Mouse (Mus musculus) gastrocnemius, postnatal 14 days (tissue): ENCODE results near the gene Has3. TPM values are rescaled to one million over a fixed set of nuclear protein-coding genes. Genes with fewer than 3 reads are reported as not detected.
"Not testable (repeated sequence)": the region's sequence is repeated elsewhere in the genome, so short reads cannot be mapped to it uniquely, and the experiment has no call there.

ENCODE experiments used
- DNase-seq: peaks from one replicate; pipeline ENCODE4 v3.0.0; 2021; ENCODE audit warnings: mixed read lengths
- intact Hi-C: fragments of 180-260 bp; cut with DNase I; formaldehyde crosslinking; loops from one replicate; pipeline ENCODE4 v1.15.1; 2025; ENCODE audit warnings: low total_unique reads
- total RNA-seq, 2 experiments: library from RNA; stranded (reverse); gene quantifications; 2 replicates each; pipeline ENCODE4 v1.2.3; 2021

The Has3 gene
- total RNA-seq, 2 experiments from 2014 or later: 1.3 to 2.3 TPM

DNA sequence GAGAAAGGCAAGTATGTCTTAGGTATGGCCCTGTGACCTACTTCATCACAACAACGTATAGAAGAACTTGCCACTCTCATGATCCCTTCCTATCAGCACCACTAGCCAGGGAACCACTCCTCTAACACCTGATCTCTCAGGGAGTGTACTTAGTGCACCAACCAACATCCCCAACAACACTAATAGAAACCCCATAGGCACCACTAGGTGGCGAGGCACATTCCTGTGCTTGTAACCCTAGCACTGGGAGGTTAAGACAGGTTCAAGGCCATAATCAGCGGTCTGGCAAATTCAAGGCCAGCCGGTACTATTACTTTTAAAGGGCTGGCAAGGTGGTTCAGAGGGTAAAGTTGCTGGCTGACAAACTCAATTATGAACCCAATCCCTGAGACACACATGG lies 57.2 kb downstream of the Has3 start:
- DNase-seq: no peak
- intact Hi-C loops: loop anchor here (5.0 kb wide), 1 partner anchor 75 kb away; no protein-coding TSS in a partner anchor

DNA sequence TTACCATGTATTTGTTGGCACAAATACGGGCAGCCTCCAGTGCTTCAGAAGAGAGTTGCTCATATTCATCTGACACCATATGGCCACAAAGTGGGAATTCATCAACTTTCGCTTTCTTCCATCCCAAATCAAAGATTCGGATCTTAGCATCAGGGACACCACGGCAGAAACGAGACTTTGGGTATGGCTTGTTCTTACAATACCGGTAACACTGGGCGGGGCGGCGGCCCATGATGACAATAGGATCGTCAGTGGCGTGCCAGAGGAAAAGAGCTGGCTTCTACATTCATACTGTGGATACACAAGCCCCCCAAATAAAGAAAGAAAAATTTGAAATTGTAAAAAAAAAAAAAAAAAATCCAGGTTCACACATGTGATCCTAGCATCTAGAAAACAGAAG lies 58.1 kb downstream of the Has3 start:
- intact Hi-C loops: loop anchor here (5.0 kb wide), 1 partner anchor 74 kb away; no protein-coding TSS in a partner anchor
- not testable (repeated sequence) for DNase-seq

DNA sequence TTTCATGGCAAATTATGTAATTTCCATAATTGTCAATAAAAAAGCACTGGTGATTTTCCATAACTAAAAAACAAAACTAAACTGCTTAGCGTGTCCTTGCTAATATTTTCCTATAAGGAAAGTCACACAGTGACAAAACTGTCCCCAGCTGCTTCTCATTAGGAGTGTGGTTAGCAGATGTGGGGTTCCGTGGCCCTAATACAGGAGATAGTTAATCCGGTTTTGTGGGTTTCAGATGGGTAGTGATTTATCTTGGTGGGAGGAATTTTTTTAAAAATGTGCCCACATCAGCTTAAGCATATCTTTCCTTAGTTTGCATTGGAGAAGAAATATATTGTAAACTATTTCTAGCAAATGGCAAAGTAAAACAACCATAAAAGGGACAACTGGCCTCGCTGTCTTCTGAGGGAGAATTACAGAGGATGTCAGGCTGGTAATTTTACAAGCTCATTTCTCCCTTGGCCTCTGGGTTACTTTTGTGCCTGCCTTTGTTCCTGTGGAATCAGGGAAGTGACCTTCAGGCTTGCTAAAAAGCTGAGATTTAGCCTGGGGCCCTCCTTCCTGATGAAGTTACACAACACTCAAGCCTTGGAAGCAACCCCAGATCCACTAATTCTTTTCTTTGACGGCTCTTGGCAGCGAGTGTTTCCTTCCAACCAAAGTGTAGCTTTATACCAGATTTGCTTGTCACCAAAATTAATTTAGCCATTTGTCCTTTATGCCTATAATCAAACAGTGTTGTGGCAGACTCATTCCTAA lies 59.3 kb downstream of the Has3 start:
- peak; percentile 34 for DNase-seq
- intact Hi-C loops: loop anchor here (5.0 kb wide), 1 partner anchor 73 kb away; no protein-coding TSS in a partner anchor

- intact Hi-C loops: loop anchor here (5.0 kb wide), 1 partner anchor 72 kb away; no protein-coding TSS in a partner anchor
- no peak for DNase-seq
These were observed 59.9 kb downstream of the Has3 start for GRCm38 (mm10) chr8:106929921-106930320.

DNA sequence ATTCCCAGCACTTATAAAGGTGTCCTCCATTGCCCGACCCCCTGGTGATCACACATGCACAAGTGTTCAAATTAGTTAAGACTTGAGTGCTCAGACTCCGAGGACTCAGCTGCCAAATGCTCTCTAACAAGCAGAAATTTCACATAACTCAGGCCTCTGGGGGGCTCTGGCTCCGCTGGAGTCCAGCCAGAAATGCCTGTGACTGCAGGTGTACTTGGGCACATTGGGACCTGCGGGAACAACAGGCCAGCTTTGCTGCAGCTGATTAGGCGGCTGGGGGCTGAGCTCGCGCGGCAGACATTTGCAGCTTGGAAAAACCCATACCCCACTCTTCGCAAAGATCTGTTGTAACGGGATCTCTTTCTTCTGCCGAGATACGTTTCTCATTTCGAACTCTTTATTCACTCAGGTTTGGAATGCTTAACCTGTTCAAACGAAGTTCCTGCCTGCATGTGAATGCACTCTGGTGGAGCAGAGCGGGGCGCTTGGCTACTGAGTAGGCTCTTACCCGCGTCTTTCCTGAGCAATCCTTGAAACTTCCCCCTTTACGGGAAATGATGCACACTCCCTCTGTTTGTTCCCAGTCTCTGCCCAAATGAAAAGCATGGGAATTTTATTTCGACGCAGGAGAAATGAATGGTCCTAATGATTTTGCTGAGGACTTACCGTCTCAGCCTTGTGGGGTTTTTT lies 62.5 kb downstream of the Has3 start:
- peak; percentile 20 for DNase-seq

GRCm38 (mm10) chr8:106933506-106934143 lies 63.6 kb downstream of the Has3 start:
- DNase-seq: no peak
- intact Hi-C loops: no loop called here

More for the DNA sequence above, 62.5 kb downstream of the Has3 start:
- intact Hi-C loops: no loop called here

Other genes starting within 250 kb of the Has3 start
- 1 to 10 TPM; 8.0 to 8.1 TPM for gene Tango6, start 187.2 kb upstream of the Has3 start, total RNA-seq
- 10 to 100 TPM; 15.7 to 19.5 TPM for gene Utp4, start 23.4 kb downstream of the Has3 start, total RNA-seq
- 10 to 100 TPM; 11.0 to 13.9 TPM for gene Sntb2, start 65.5 kb downstream of the Has3 start, total RNA-seq
- 10 to 100 TPM; 50.6 to 51.1 TPM for gene Vps4a, start 161.0 kb downstream of the Has3 start, total RNA-seq
- 10 to 100 TPM; 35.3 to 36.0 TPM for gene Pdf, start 178.4 kb downstream of the Has3 start, total RNA-seq
- 10 to 100 TPM; 16.9 to 17.7 TPM for gene Cog8, start 186.4 kb downstream of the Has3 start, total RNA-seq
- gene Nip7, start 186.6 kb downstream of the Has3 start, total RNA-seq: 10 to 100 TPM; 18.3 to 24.7 TPM
- not detected for gene Tmed6, start 195.4 kb downstream of the Has3 start, total RNA-seq
- 10 to 100 TPM; 10.1 to 15.9 TPM for gene Terf2, start 226.3 kb downstream of the Has3 start, total RNA-seq